ENCODE assay signal across 8 mouse cellular contexts in genomic region chr6:48443592-48444309, GRCm38 (mm10). TPM values are rescaled to one million over a fixed set of nuclear protein-coding genes. Genes with fewer than 3 reads are reported as not detected.
DNase-seq lines count a peak whose midpoint lies in the region; ATAC-seq and TF ChIP-seq lines count a peak whose summit lies in the region.

No protein-coding gene starts in this region.

- peaks cover 18 to 61% of the 10 kb centered on the region in 2 experiments for H3K4me1 ChIP-seq in CH12.LX (ENCODE audit: control insufficient read depth in 1 of 2, insufficient read depth in 2 of 2)
- H3K4me1 ChIP-seq in brown adipose tissue, adult 24 weeks (ENCODE audit: control insufficient read depth, insufficient read depth, insufficient read length, low read length), result peaks cover 9% of the 10 kb centered on the region
- H3K4me1 ChIP-seq in forebrain, embryonic 13.5 days, result peaks cover 37% of the 10 kb centered on the region
- H3K4me1 ChIP-seq in liver, postnatal 0 days (ENCODE audit: insufficient read depth), result peaks cover 2% of the 10 kb centered on the region; the same call in 1 of the 2 replicates
- H3K4me1 ChIP-seq in neural tube, embryonic 15.5 days, result peaks cover 37% of the 10 kb centered on the region

- intact Hi-C loops in heart, postnatal 14 days (cut with DNase I), result loop anchor here (10.0 kb wide), 1 partner anchor 301 kb away; the partner anchor contains the start of gene Gimap5

- no peaks in the 10 kb centered on the region for H3K79me2 ChIP-seq in CH12.LX (replicated peaks; ENCODE audit: control insufficient read depth, extremely low read depth, insufficient read depth, poor library complexity, severe bottlenecking)

- H3K4me2 ChIP-seq in CH12.LX (ENCODE audit: insufficient read depth, low read depth, poor library complexity, severe bottlenecking), result peak overlapping the region; percentile 17
- H3K4me2 ChIP-seq in forebrain, embryonic 13.5 days, result peak overlapping the region; percentile 92
- peak overlapping the region; percentile 85 for H3K4me2 ChIP-seq in liver, postnatal 0 days (ENCODE audit: low read depth, low read length)
- H3K4me2 ChIP-seq in neural tube, embryonic 15.5 days, result peak overlapping the region; percentile 91

- peak overlapping the region; percentile 66 for H3K9ac ChIP-seq in CH12.LX (ENCODE audit: insufficient read depth, low read depth)
- H3K9ac ChIP-seq in forebrain, embryonic 13.5 days, result peak overlapping the region; percentile 54
- H3K9ac ChIP-seq in liver, postnatal 0 days (replicated peaks), result 0 out of 2 replicates have a peak overlapping the region, but pooled peaks have one; percentile 18
- peak overlapping the region; percentile 46 for H3K9ac ChIP-seq in neural tube, embryonic 15.5 days (replicated peaks)

- TF ChIP-seq EP300 in CH12.LX (IDR thresholded peaks at IDR 0.05; ENCODE audit: low read length), result no peak
- TF ChIP-seq EP300 in liver, postnatal 0 days (IDR thresholded peaks at IDR 0.05; ENCODE audit: low read depth), result 0 out of 2 replicates have a peak, but pooled peaks have one; percentile 25

- TF ChIP-seq POLR2A in CH12.LX (IDR thresholded peaks at IDR 0.05; ENCODE audit: low read depth, low read length), result peak; percentile 63

- H3K9me3 ChIP-seq in CH12.LX (replicated peaks; ENCODE audit: low read length), result peaks cover 18% of the 10 kb centered on the region
- no peaks in the 10 kb centered on the region for H3K9me3 ChIP-seq in forebrain, embryonic 13.5 days (replicated peaks)
- H3K9me3 ChIP-seq in liver, postnatal 0 days (ENCODE audit: low read length), result no peaks in the 10 kb centered on the region
- H3K9me3 ChIP-seq in neural tube, embryonic 15.5 days (replicated peaks), result no peaks in the 10 kb centered on the region

- no peak; the same call in 1 of the 2 replicates for TF ChIP-seq RAD21 in CH12.LX (IDR thresholded peaks at IDR 0.05; ENCODE audit: low read depth, low read length)

- ATAC-seq in forebrain, embryonic 13.5 days, result peak; percentile 82
- peak; percentile 87 for ATAC-seq in liver, postnatal 0 days
- peak; percentile 82 for ATAC-seq in neural tube, embryonic 15.5 days (ENCODE audit: low FRiP score)

- H3K36me3 ChIP-seq in CH12.LX (replicated peaks in 1 of 2; ENCODE audit: control insufficient read depth in 1 of 2, insufficient read depth in 1 of 2, low read length in 1 of 2), result peaks cover 4 to 30% of the 10 kb centered on the region in 2 experiments
- H3K36me3 ChIP-seq in forebrain, embryonic 13.5 days (ENCODE audit: poor library complexity, severe bottlenecking), result peaks cover 26% of the 10 kb centered on the region
- H3K36me3 ChIP-seq in liver, postnatal 0 days (replicated peaks; ENCODE audit: insufficient read depth, low read length), result peaks cover 11% of the 10 kb centered on the region
- peaks cover 20% of the 10 kb centered on the region for H3K36me3 ChIP-seq in neural tube, embryonic 15.5 days

- WGBS in forebrain, embryonic 13.5 days, result 2% methylated on average over 18 of the region's 19 CpGs
- 5% methylated on average over 19 of the region's 19 CpGs for WGBS in large intestine, adult 2 months
- 5% methylated on average over 19 of the region's 19 CpGs for WGBS in liver, postnatal 0 days (ENCODE audit: insufficient replicate concordance)
- under 1% methylated on average over 19 of the region's 19 CpGs for WGBS in neural tube, embryonic 15.5 days

- TF ChIP-seq CTCF in CH12.LX (conservative IDR thresholded peaks at IDR 0.05 in 1 of 2, IDR thresholded peaks at IDR 0.05 in 1 of 2; ENCODE audit: low read depth in 2 of 2, low read length in 2 of 2), result no peak
- TF ChIP-seq CTCF in liver, postnatal 0 days (IDR thresholded peaks at IDR 0.05; ENCODE audit: low read depth), result no peak

- in situ Hi-C loops in CH12.LX (cut with MboI; ENCODE audit: low pct_ligation_motif_present, low pct_unique_long_range_greater_than_20kb, low sequenced_read_pairs), result no loop called here

- H3K27me3 ChIP-seq in CH12.LX (replicated peaks), result no peaks in the 10 kb centered on the region
- H3K27me3 ChIP-seq in forebrain, embryonic 13.5 days, result peaks cover 12% of the 10 kb centered on the region
- H3K27me3 ChIP-seq in liver, postnatal 0 days (ENCODE audit: insufficient read depth, low read length), result 0 out of 2 replicates have a peak, but pooled peaks cover 4% of the 10 kb centered on the region
- H3K27me3 ChIP-seq in neural tube, embryonic 15.5 days (replicated peaks), result peaks cover 24% of the 10 kb centered on the region

- H3K4me3 ChIP-seq in CH12.LX (replicated peaks in 1 of 3; ENCODE audit: low read depth in 2 of 3, low read length in 2 of 3, poor library complexity in 1 of 3), result peak overlapping the region; percentile 31 to 67 (median 61)
- peak overlapping the region; percentile 55 for H3K4me3 ChIP-seq in brown adipose tissue, adult 24 weeks (ENCODE audit: insufficient read depth, low read depth, low read length)
- peak overlapping the region; percentile 79 for H3K4me3 ChIP-seq in forebrain, embryonic 13.5 days
- H3K4me3 ChIP-seq in liver, postnatal 0 days (ENCODE audit: low read depth, low read length), result peak overlapping the region; percentile 63
- H3K4me3 ChIP-seq in neural tube, embryonic 15.5 days (replicated peaks), result peak overlapping the region; percentile 70

- dilution Hi-C loops in CH12.LX (cut with MboI; ENCODE audit: extremely low pct_ligation_motif_present, extremely low pct_unique_long_range_greater_than_20kb, low sequenced_read_pairs), result no loop called here

- no peak overlapping the region for H3K27ac ChIP-seq in CH12.LX (ENCODE audit: insufficient read depth, low read depth)
- H3K27ac ChIP-seq in brown adipose tissue, adult 24 weeks (replicated peaks; ENCODE audit: low read depth, low read length), result peak overlapping the region; percentile 41
- H3K27ac ChIP-seq in forebrain, embryonic 13.5 days, result peak overlapping the region; percentile 80
- peak overlapping the region; percentile 83 for H3K27ac ChIP-seq in liver, postnatal 0 days (ENCODE audit: low read depth)
- H3K27ac ChIP-seq in neural tube, embryonic 15.5 days (replicated peaks), result peak overlapping the region; percentile 91

- DNase-seq in CH12.LX (ENCODE audit: extremely low read depth), result peak; percentile 95
- peak; percentile 94 to 97 for DNase-seq in heart, postnatal 14 days
- DNase-seq in large intestine, adult 2 months (ENCODE audit: low read depth, low spot score), result peak; percentile 77
- peak; percentile 91 for DNase-seq in liver, postnatal 0 days
- DNase-seq in thymus, adult 18-20 months, result peak; percentile 87 to 91

TF ChIP-seq in CH12.LX, 34 proteins besides CTCF, POLR2A, EP300 and RAD21 (continues in another document):
- TF ChIP-seq MAFK (IDR thresholded peaks at IDR 0.05; ENCODE audit: insufficient replicate concordance, low read length) (no peak), CHD2 (IDR thresholded peaks at IDR 0.05; ENCODE audit: low read length) (peak; percentile 84), MEF2A (IDR thresholded peaks at IDR 0.05; ENCODE audit: borderline replicate concordance, low read depth, low read length) (no peak; the same call in 1 of the 2 replicates), JUND (conservative IDR thresholded peaks at IDR 0.05; ENCODE audit: low read depth, low read length) (no peak), ETS1 (conservative IDR thresholded peaks at IDR 0.05; ENCODE audit: low read depth, low read length) (no peak), TCF12 (IDR thresholded peaks at IDR 0.05; ENCODE audit: low read depth, low read length) (peak; percentile 48; the same call in 1 of the 2 replicates), ZKSCAN1 (IDR thresholded peaks at IDR 0.05; ENCODE audit: borderline replicate concordance, low read depth, low read length) (no peak), MYC (IDR thresholded peaks at IDR 0.05; ENCODE audit: low read depth, low read length) (0 out of 2 replicates have a peak, but pooled peaks have one; percentile 18), ZNF384 (IDR thresholded peaks at IDR 0.05; ENCODE audit: low read depth, low read length) (no peak), ELF1 (IDR thresholded peaks at IDR 0.05; ENCODE audit: low read depth, low read length) (peak; percentile 73), USF1 (IDR thresholded peaks at IDR 0.05; ENCODE audit: low read depth, low read length) (no peak)

RNA-seq across cellular contexts. Expression of gene Zfp467, which starts 1.9 kb away (rescaled TPM):
- 1.6 and 2.1 TPM in 2 replicates for total RNA-seq in CH12.LX (2012; rRNA removed)
- 1.1 and 1.4 TPM in 2 replicates for total RNA-seq in CH12.LX (2014; rRNA removed)
- 4.7 and 5.9 TPM in 2 replicates for polyA plus RNA-seq in CH12.LX (2012; ENCODE audit: insufficient read length, low read depth)
- polyA plus RNA-seq in brown adipose tissue, adult 24 weeks (2012; ENCODE audit: insufficient read depth, insufficient read length, missing spikeins), result 41.3 and 44.0 TPM in 2 replicates
- polyA plus RNA-seq in forebrain, embryonic 13.5 days (2015; fragmentation: Nextera tagmentation; extraction: Ambion mirVana), result 23.9 and 25.6 TPM in 2 replicates
- 10 to 100 TPM; 13.8 to 16.4 TPM for total RNA-seq in heart, postnatal 14 days (2021)
- polyA plus RNA-seq in large intestine, adult 2 months (2012; rRNA removed), result 13.2 and 19.4 TPM in 2 replicates
- 4.9 TPM in 2 replicates for polyA plus RNA-seq in liver, postnatal 0 days (2015; fragmentation: Nextera tagmentation; extraction: Ambion mirVana)
- 27.6 and 33.6 TPM in 2 replicates for polyA plus RNA-seq in neural tube, embryonic 15.5 days (2015; fragmentation: Nextera tagmentation; extraction: Ambion mirVana)

RNA-seq across cellular contexts. Expression of gene Sspo, which starts 4.3 kb away (rescaled TPM):
- total RNA-seq in CH12.LX (2012; rRNA removed) (0.13 and 0.42 TPM in 2 replicates), CH12.LX (2014; rRNA removed) (0.08 and 0.11 TPM in 2 replicates)
- 0.17 and 0.18 TPM in 2 replicates for polyA plus RNA-seq in CH12.LX (2012; ENCODE audit: insufficient read length, low read depth)
- polyA plus RNA-seq in brown adipose tissue, adult 24 weeks (2012; ENCODE audit: insufficient read depth, insufficient read length, missing spikeins), result 0.25 TPM in 1 of 2 replicates, not detected in the other
- polyA plus RNA-seq in forebrain, embryonic 13.5 days (2015; fragmentation: Nextera tagmentation; extraction: Ambion mirVana), result 0.24 and 0.25 TPM in 2 replicates
- total RNA-seq in heart, postnatal 14 days (2021), result under 1 TPM; 0.43 to 0.51 TPM
- polyA plus RNA-seq in large intestine, adult 2 months (2012; rRNA removed), result 1.0 and 1.1 TPM in 2 replicates
- polyA plus RNA-seq in liver, postnatal 0 days (2015; fragmentation: Nextera tagmentation; extraction: Ambion mirVana), result 0.01 and 0.06 TPM in 2 replicates
- polyA plus RNA-seq in neural tube, embryonic 15.5 days (2015; fragmentation: Nextera tagmentation; extraction: Ambion mirVana), result 0.34 and 0.54 TPM in 2 replicates

RNA-seq across cellular contexts. Expression of gene Krba1, which starts 48.4 kb away (rescaled TPM):
- total RNA-seq in CH12.LX (2012; rRNA removed), result 8.1 and 9.8 TPM in 2 replicates
- total RNA-seq in CH12.LX (2014; rRNA removed), result 2.9 and 3.2 TPM in 2 replicates
- 12.7 and 13.4 TPM in 2 replicates for polyA plus RNA-seq in CH12.LX (2012; ENCODE audit: insufficient read length, low read depth)
- polyA plus RNA-seq in brown adipose tissue, adult 24 weeks (2012; ENCODE audit: insufficient read depth, insufficient read length, missing spikeins), result 5.9 and 6.6 TPM in 2 replicates
- 21.1 and 25.4 TPM in 2 replicates for polyA plus RNA-seq in forebrain, embryonic 13.5 days (2015; fragmentation: Nextera tagmentation; extraction: Ambion mirVana)
- 10 to 100 TPM; 24.9 to 26.5 TPM for total RNA-seq in heart, postnatal 14 days (2021)
- 11.4 and 11.6 TPM in 2 replicates for polyA plus RNA-seq in large intestine, adult 2 months (2012; rRNA removed)
- polyA plus RNA-seq in liver, postnatal 0 days (2015; fragmentation: Nextera tagmentation; extraction: Ambion mirVana), result 1.9 and 2.2 TPM in 2 replicates
- 23.5 and 25.0 TPM in 2 replicates for polyA plus RNA-seq in neural tube, embryonic 15.5 days (2015; fragmentation: Nextera tagmentation; extraction: Ambion mirVana)

Comparison
In these comparisons a context has a peak if more than half of its experiments do, and no peak if none do; other contexts are left out.
1. H3K4me2 ChIP-seq: peak in every context shown above with its lines; median percentile 92 in forebrain, embryonic 13.5 days; 91 in neural tube, embryonic 15.5 days; 85 in liver, postnatal 0 days; 17 in CH12.LX.